Mouse (Mus musculus) MEL (cell line): ENCODE measurements around the gene Ehbp1l1. TPM values are rescaled to one million over a fixed set of nuclear protein-coding genes. Genes with fewer than 3 reads are reported as not detected.

Experiments
- DNase-seq: peaks from one replicate; pipeline ENCODE4 v3.0.0; 2011; ENCODE audit warnings: low read depth, low spot score
- H3K27ac ChIP-seq: 2 replicates; pipeline ENCODE4 v1.5.1; 2012; ENCODE audit warnings: low read depth, mild to moderate bottlenecking, control low read depth, low read length, moderate library complexity; ENCODE audit not compliant: control insufficient read depth
- H3K27me3 ChIP-seq, 2 experiments: fragments of 150-350 bp in 1 of 2; sonication (generic) in 1 of 2; 2 replicates each; pipeline ENCODE4 v1.6.1; 2012; ENCODE audit warnings: low read length in 2 of 2, mild to moderate bottlenecking in 2 of 2, improper control_type of control experiment in 1 of 2, moderate library complexity in 1 of 2; ENCODE audit not compliant: insufficient read depth in 2 of 2, control insufficient read depth in 1 of 2
- H3K36me3 ChIP-seq, 2 experiments: 2 replicates each; pipeline ENCODE4 v1.6.1; 2012 to 2014; ENCODE audit warnings: low read length in 2 of 2, improper control_type of control experiment in 1 of 2, inconsistent platforms in 1 of 2, mild to moderate bottlenecking in 1 of 2; ENCODE audit not compliant: insufficient read depth in 2 of 2, control insufficient read depth in 1 of 2
- H3K4me1 ChIP-seq, 2 experiments: fragments of 150-350 bp in 1 of 2; sonication (generic) in 1 of 2; 2 replicates each; pipeline ENCODE4 v1.6.1; 2012; ENCODE audit warnings: low read length in 2 of 2, improper control_type of control experiment in 1 of 2, mild to moderate bottlenecking in 1 of 2; ENCODE audit not compliant: insufficient read depth in 2 of 2, control insufficient read depth in 1 of 2
- H3K4me3 ChIP-seq, 2 experiments: fragments of 150-350 bp in 1 of 2; sonication (generic) in 1 of 2; 2 replicates each; pipeline ENCODE4 v1.5.1; 2012; ENCODE audit warnings: low read depth in 2 of 2, low read length in 2 of 2, mild to moderate bottlenecking in 2 of 2, moderate library complexity in 2 of 2, control low read depth in 1 of 2, improper control_type of control experiment in 1 of 2; ENCODE audit not compliant: control insufficient read depth in 1 of 2, insufficient read depth in 1 of 2
- H3K79me2 ChIP-seq: 2 replicates; pipeline ENCODE4 v1.6.1; 2012; ENCODE audit warnings: mild to moderate bottlenecking, low read length, moderate library complexity; ENCODE audit not compliant: control insufficient read depth, poor library complexity, insufficient read depth
- H3K9ac ChIP-seq: 2 replicates; pipeline ENCODE4 v1.6.1; 2012; ENCODE audit warnings: low read depth, mild to moderate bottlenecking, control low read depth, low read length, moderate library complexity; ENCODE audit not compliant: control insufficient read depth, poor library complexity, severe bottlenecking
- H3K9me3 ChIP-seq: fragments of 150-350 bp; sonication (generic); replicated peaks from 2 replicates; pipeline ENCODE4 v1.6.1; 2012; ENCODE audit warnings: mild to moderate bottlenecking, low read length, improper control_type of control experiment, moderate library complexity; ENCODE audit not compliant: insufficient read depth
- CHD1 ChIP-seq: IDR thresholded peaks from 2 replicates; pipeline ENCODE4 v1.6.1; 2012; ENCODE audit warnings: low read depth, mild to moderate bottlenecking, inconsistent platforms, low read length, improper control_type of control experiment
- CHD2 ChIP-seq: IDR thresholded peaks from 2 replicates; pipeline ENCODE4 v1.6.1; 2011; ENCODE audit warnings: low read length, improper control_type of control experiment
- CTCF ChIP-seq, 3 experiments: IDR thresholded peaks in 2 of 3; conservative IDR thresholded peaks in 1 of 3; 2 replicates each; pipeline ENCODE4 v1.5.1; 2011 to 2012; ENCODE audit warnings: low read length in 3 of 3, low read depth in 2 of 3, mild to moderate bottlenecking in 2 of 3, improper control_type of control experiment in 1 of 3, inconsistent platforms in 1 of 3, mixed read lengths in 1 of 3, moderate library complexity in 1 of 3; ENCODE audit not compliant: control insufficient read depth in 1 of 3, insufficient read depth in 1 of 3, poor library complexity in 1 of 3, severe bottlenecking in 1 of 3
- E2F4 ChIP-seq: IDR thresholded peaks from 2 replicates; pipeline ENCODE4 v1.6.1; 2011; ENCODE audit warnings: low read depth, low read length, improper control_type of control experiment, borderline replicate concordance
- ELF1 ChIP-seq: IDR thresholded peaks from 2 replicates; pipeline ENCODE4 v1.6.1; 2014; ENCODE audit warnings: low read depth, mild to moderate bottlenecking, inconsistent platforms, low read length, improper control_type of control experiment, moderate library complexity
- GABPA ChIP-seq: IDR thresholded peaks from 2 replicates; pipeline ENCODE4 v1.6.1; 2012; ENCODE audit warnings: low read depth, mild to moderate bottlenecking, inconsistent platforms, low read length, improper control_type of control experiment, moderate library complexity
- HCFC1 ChIP-seq: IDR thresholded peaks from 2 replicates; pipeline ENCODE4 v1.6.1; 2012; ENCODE audit warnings: low read depth, mild to moderate bottlenecking, inconsistent platforms, low read length, improper control_type of control experiment, moderate library complexity
- JUND ChIP-seq: IDR thresholded peaks from 2 replicates; pipeline ENCODE4 v1.6.1; 2011; ENCODE audit warnings: low read depth, mild to moderate bottlenecking, improper control_type of control experiment, low read length
- KAT2A ChIP-seq: conservative IDR thresholded peaks from 2 replicates; pipeline ENCODE4 v1.6.1; 2012; ENCODE audit warnings: low read depth, low read length, improper control_type of control experiment, inconsistent platforms
- MAFK ChIP-seq: IDR thresholded peaks from 2 replicates; pipeline ENCODE4 v1.6.1; 2011; ENCODE audit warnings: low read depth, mild to moderate bottlenecking, low read length, improper control_type of control experiment, borderline replicate concordance
- MAX ChIP-seq: IDR thresholded peaks from 2 replicates; pipeline ENCODE4 v1.6.1; 2011; ENCODE audit warnings: low read length, improper control_type of control experiment
- MEF2A ChIP-seq: IDR thresholded peaks from 2 replicates; pipeline ENCODE4 v1.6.1; 2014; ENCODE audit warnings: low read depth, mild to moderate bottlenecking, inconsistent platforms, low read length, improper control_type of control experiment; ENCODE audit not compliant: poor library complexity, insufficient replicate concordance, severe bottlenecking; ENCODE audit errors: extremely low read depth
- MYB ChIP-seq: IDR thresholded peaks from 2 replicates; pipeline ENCODE4 v1.6.1; 2011; ENCODE audit warnings: mild to moderate bottlenecking, low read depth, low read length, improper control_type of control experiment
- MYC ChIP-seq: IDR thresholded peaks from 2 replicates; pipeline ENCODE4 v1.6.1; 2011; ENCODE audit warnings: low read depth, mild to moderate bottlenecking, low read length, improper control_type of control experiment, moderate library complexity
- NELFE ChIP-seq: IDR thresholded peaks from 2 replicates; pipeline ENCODE4 v1.6.1; 2011; ENCODE audit warnings: low read depth, low read length, improper control_type of control experiment
- POLR2A ChIP-seq, 2 experiments: IDR thresholded peaks; 2 replicates each; pipeline ENCODE4 v1.6.1; 2011 to 2012; ENCODE audit warnings: low read length in 2 of 2, mild to moderate bottlenecking in 2 of 2, control low read depth in 1 of 2, improper control_type of control experiment in 1 of 2, low read depth in 1 of 2, moderate library complexity in 1 of 2; ENCODE audit not compliant: control insufficient read depth in 1 of 2, insufficient read depth in 1 of 2, poor library complexity in 1 of 2
- POLR2AphosphoS2 ChIP-seq: IDR thresholded peaks from 2 replicates; pipeline ENCODE4 v1.6.1; 2011; ENCODE audit warnings: low read length, improper control_type of control experiment
- RAD21 ChIP-seq: IDR thresholded peaks from 2 replicates; pipeline ENCODE4 v1.6.1; 2011; ENCODE audit warnings: mild to moderate bottlenecking, low read depth, low read length, improper control_type of control experiment
- RCOR1 ChIP-seq: IDR thresholded peaks from 2 replicates; pipeline ENCODE4 v1.6.1; 2012; ENCODE audit warnings: low read depth, mild to moderate bottlenecking, inconsistent platforms, low read length, improper control_type of control experiment
- SIN3A ChIP-seq: IDR thresholded peaks from 2 replicates; pipeline ENCODE4 v1.6.1; 2012; ENCODE audit warnings: low read length, improper control_type of control experiment, inconsistent platforms
- SMC3 ChIP-seq: IDR thresholded peaks from 2 replicates; pipeline ENCODE4 v1.6.1; 2011; ENCODE audit warnings: low read depth, low read length, improper control_type of control experiment
- TAL1 ChIP-seq: IDR thresholded peaks from 2 replicates; pipeline ENCODE4 v1.6.1; 2012; ENCODE audit warnings: mild to moderate bottlenecking, inconsistent platforms, low read length, moderate library complexity, mixed read lengths
- TBP ChIP-seq: IDR thresholded peaks from 2 replicates; pipeline ENCODE4 v1.8.0; 2011; ENCODE audit warnings: low read depth, low read length, improper control_type of control experiment
- TCF12 ChIP-seq: IDR thresholded peaks from 2 replicates; pipeline ENCODE4 v1.6.1; 2014; ENCODE audit warnings: low read depth, mild to moderate bottlenecking, inconsistent platforms, low read length, improper control_type of control experiment, moderate library complexity
- USF2 ChIP-seq, 2 experiments: IDR thresholded peaks; 2 replicates each; pipeline ENCODE4 v1.6.1; 2011 to 2012; ENCODE audit warnings: improper control_type of control experiment in 2 of 2, low read length in 2 of 2, borderline replicate concordance in 1 of 2, inconsistent platforms in 1 of 2, low read depth in 1 of 2, mild to moderate bottlenecking in 1 of 2; ENCODE audit not compliant: insufficient read depth in 1 of 2
- ZC3H11A ChIP-seq: IDR thresholded peaks from 2 replicates; pipeline ENCODE4 v1.6.1; 2012; ENCODE audit warnings: low read depth, mild to moderate bottlenecking, inconsistent platforms, low read length, improper control_type of control experiment
- ZMIZ1 ChIP-seq: IDR thresholded peaks from 2 replicates; pipeline ENCODE4 v1.6.1; 2012; ENCODE audit warnings: low read depth, mild to moderate bottlenecking, inconsistent platforms, low read length, improper control_type of control experiment, moderate library complexity
- ZNF384 ChIP-seq: IDR thresholded peaks from 2 replicates; pipeline ENCODE4 v1.6.1; 2012; ENCODE audit warnings: low read depth, mild to moderate bottlenecking, inconsistent platforms, low read length, improper control_type of control experiment
- polyA plus RNA-seq, 2 experiments: library from polyadenylated mRNA; stranded (reverse) in 1 of 2; unstranded in 1 of 2; fragments of >175 nt in 1 of 2; fragments of >200 nt in 1 of 2; gene quantifications; 2 replicates each; pipeline versions ENCODE4 v1.2.1 to v1.2.4; 2012; ENCODE audit warnings: low replicate concordance in 2 of 2, low read depth in 1 of 2; ENCODE audit not compliant: insufficient read length in 2 of 2, insufficient read depth in 1 of 2, missing spikeins in 1 of 2
- total RNA-seq: library from RNA; depleted of rRNA; stranded (reverse); fragments of 300-350 nt; gene quantifications from 2 replicates; pipeline ENCODE4 v1.2.3, GENCODE M21; 2012

Ehbp1l1 gene
- total and polyA plus RNA-seq, 3 experiments = 63.2 to 113 (median 77.3) TPM

GRCm38 (mm10) chr19:5689088-5689428 lies 37.1 kb downstream of the Ehbp1l1 start:
- peaks cover 0 to 9% of the 10 kb centered on the region in 2 experiments; a peak in 2 of 4 replicates for H3K36me3 ChIP-seq
- H3K9ac ChIP-seq = peak overlapping the region; percentile 72
- peaks cover 2 to 24% of the 10 kb centered on the region in 2 experiments; a peak in 3 of 4 replicates for H3K4me1 ChIP-seq
- TF ChIP-seq CHD2 = no peak
- no peak for TF ChIP-seq MAFK
- no peak for TF ChIP-seq TAL1
- TF ChIP-seq GABPA = no peak
- no peak for TF ChIP-seq CHD1
- TF ChIP-seq ELF1 = no peak
- no peak for TF ChIP-seq RCOR1
- no peak for TF ChIP-seq POLR2AphosphoS2
- TF ChIP-seq NELFE = no peak
- no peak for TF ChIP-seq ZNF384
- no peak for TF ChIP-seq HCFC1
- no peak for TF ChIP-seq E2F4
- no peak for TF ChIP-seq TCF12
- no peak for TF ChIP-seq USF2 (IDR thresholded peaks at IDR 0.05; ENCODE audit: borderline replicate concordance in 1 of 2, insufficient read depth in 1 of 2, low read depth in 1 of 2, low read length in 2 of 2)
- no peak for TF ChIP-seq SMC3
- no peaks in the 10 kb centered on the region for H3K9me3 ChIP-seq
- peak overlapping the region; percentile 89 to 99 for H3K4me3 ChIP-seq
- H3K27ac ChIP-seq = peak overlapping the region; percentile 94
- peaks cover 44% of the 10 kb centered on the region for H3K79me2 ChIP-seq
- no peak for DNase-seq
- H3K27me3 ChIP-seq = no peaks in the 10 kb centered on the region

DNA sequence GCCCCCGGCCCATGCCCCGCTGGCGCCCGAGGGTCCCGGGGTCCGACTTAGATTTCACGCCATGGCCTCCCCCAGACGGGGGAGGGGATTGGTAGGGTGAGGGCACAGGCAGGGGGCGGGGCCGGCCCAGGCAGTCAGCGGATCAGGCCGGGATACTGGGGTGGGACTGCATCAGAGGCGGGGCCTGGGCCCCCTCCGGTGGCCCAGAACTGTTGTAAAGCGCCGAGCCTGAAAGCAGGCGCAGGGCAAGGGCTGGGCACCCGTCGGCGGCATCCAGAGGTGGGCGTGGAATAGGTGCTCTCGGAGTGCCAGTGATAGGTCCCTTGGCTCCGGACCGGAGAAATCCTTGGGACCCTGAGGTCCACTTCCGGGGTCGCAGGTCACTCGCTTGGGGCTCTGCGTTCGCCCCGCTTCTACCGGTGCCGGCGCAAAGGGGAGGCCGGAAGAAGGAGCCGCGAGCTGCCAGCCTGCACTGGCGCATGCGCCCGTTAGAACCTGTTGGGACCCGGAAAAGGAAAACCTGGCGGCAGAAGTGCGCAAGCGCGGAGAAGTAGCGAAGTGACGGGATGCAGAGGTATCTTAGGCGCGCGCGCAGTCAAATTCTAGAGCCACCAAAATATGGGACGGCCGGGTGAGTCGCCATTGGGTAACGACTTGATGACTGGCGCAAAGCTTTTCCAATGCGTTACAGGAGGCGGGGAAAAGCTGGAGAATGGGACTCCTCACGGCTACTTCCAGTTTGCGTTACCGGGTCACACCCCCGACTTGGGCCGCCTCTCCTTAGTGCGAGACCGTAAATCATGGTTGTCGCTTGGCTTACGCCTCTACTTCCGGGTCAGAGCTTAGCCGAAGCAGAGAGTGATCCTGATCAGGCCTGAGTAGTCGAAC lies 37.7 kb downstream of the Ehbp1l1 start, which contains the start of the genes Map3k11 and Pcnx3:
Gene Map3k11 (plus strand): TSS at position 543 of the 888 bp plus-strand sequence.
Gene Pcnx3 (minus strand): TSS at position 709 of the 888 bp plus-strand sequence.
- H3K9ac ChIP-seq = peak within 1 kb of the TSS; percentile 91
- peaks cover 2 to 9% of the 10 kb centered on the region in 2 experiments; a peak in 2 of 4 replicates for H3K36me3 ChIP-seq
- H3K27ac ChIP-seq = peak within 1 kb of the TSS; percentile 94
- peaks cover 44% of the 10 kb centered on the region for H3K79me2 ChIP-seq
- H3K27me3 ChIP-seq = no peaks in the 10 kb centered on the region
- H3K4me3 ChIP-seq = peak within 1 kb of the TSS; percentile 89 to 99
- no peaks in the 10 kb centered on the region for H3K9me3 ChIP-seq
- peaks cover 2 to 24% of the 10 kb centered on the region in 2 experiments; a peak in 3 of 4 replicates for H3K4me1 ChIP-seq
- DNase-seq = peak; percentile 99
- TF ChIP-seq ZNF384 = no peak
- TF ChIP-seq CTCF (IDR thresholded peaks at IDR 0.05 in 2 of 3, conservative IDR thresholded peaks at IDR 0.05 in 1 of 3; ENCODE audit: control insufficient read depth in 1 of 3, insufficient read depth in 1 of 3, low read depth in 2 of 3, low read length in 3 of 3, poor library complexity in 1 of 3, severe bottlenecking in 1 of 3) = no peak
- TF ChIP-seq TBP = 0 out of 2 replicates have a peak, but pooled peaks have one; percentile 6
- peak; percentile 99 for TF ChIP-seq SIN3A
- no peak for TF ChIP-seq CHD1
- TF ChIP-seq JUND = no peak
- TF ChIP-seq MAFK = no peak
- no peak for TF ChIP-seq USF2 (IDR thresholded peaks at IDR 0.05; ENCODE audit: borderline replicate concordance in 1 of 2, insufficient read depth in 1 of 2, low read depth in 1 of 2, low read length in 2 of 2)
- no peak; the same call in 1 of the 2 replicates for TF ChIP-seq E2F4
- TF ChIP-seq HCFC1 = peak; percentile 88
- TF ChIP-seq KAT2A = peak; percentile 85
- peak; percentile 72 for TF ChIP-seq MYB
- peak; percentile 86 for TF ChIP-seq NELFE
- no peak for TF ChIP-seq ZC3H11A
- TF ChIP-seq POLR2AphosphoS2 = peak; percentile 49
- TF ChIP-seq CHD2 = peak; percentile 67
- peak; percentile 63 to 73; a peak in 3 of 4 replicates for TF ChIP-seq POLR2A (IDR thresholded peaks at IDR 0.05; ENCODE audit: control insufficient read depth in 1 of 2, insufficient read depth in 1 of 2, low read depth in 1 of 2, low read length in 2 of 2, poor library complexity in 1 of 2)
- peak; percentile 56; the same call in 1 of the 2 replicates for TF ChIP-seq MYC
- TF ChIP-seq TAL1 = no peak
- TF ChIP-seq MAX = peak; percentile 59
- no peak for TF ChIP-seq RAD21
- TF ChIP-seq SMC3 = no peak
- peak; percentile 68 for TF ChIP-seq ZMIZ1
- TF ChIP-seq TCF12 = peak; percentile 35; the same call in 1 of the 2 replicates
- TF ChIP-seq MEF2A = no peak
